Mouse (Mus musculus): ENCODE results near the gene Gm5485.

The Gm5485 gene

DNA sequence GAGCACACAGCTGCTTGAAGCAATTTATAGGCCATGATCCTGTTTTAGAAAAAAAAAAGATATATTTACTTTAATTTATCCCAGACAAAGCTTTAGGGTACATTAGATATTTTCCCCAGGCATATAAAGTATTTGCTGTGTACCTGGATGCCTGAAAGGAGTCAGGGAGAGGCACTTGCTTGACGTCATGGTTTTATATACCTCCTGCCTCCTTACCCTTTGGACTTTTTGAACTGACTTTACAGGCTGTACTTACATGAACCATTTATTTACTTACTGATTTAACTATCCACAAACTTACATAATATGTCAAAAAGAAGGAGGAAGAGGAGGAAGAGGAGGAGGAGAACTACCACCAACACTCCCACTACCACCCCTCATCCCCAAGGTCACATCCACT lies at the start of gene Gm5485:
Gm5485 (minus strand) TSS at position 171 of the 400 bp plus-strand sequence.
- DNase-seq, result no peak

- no peak for DNase-seq
Observed at GRCm38 (mm10) chr16:48453264-48453663, 41.0 kb upstream of the Gm5485 start.

DNA sequence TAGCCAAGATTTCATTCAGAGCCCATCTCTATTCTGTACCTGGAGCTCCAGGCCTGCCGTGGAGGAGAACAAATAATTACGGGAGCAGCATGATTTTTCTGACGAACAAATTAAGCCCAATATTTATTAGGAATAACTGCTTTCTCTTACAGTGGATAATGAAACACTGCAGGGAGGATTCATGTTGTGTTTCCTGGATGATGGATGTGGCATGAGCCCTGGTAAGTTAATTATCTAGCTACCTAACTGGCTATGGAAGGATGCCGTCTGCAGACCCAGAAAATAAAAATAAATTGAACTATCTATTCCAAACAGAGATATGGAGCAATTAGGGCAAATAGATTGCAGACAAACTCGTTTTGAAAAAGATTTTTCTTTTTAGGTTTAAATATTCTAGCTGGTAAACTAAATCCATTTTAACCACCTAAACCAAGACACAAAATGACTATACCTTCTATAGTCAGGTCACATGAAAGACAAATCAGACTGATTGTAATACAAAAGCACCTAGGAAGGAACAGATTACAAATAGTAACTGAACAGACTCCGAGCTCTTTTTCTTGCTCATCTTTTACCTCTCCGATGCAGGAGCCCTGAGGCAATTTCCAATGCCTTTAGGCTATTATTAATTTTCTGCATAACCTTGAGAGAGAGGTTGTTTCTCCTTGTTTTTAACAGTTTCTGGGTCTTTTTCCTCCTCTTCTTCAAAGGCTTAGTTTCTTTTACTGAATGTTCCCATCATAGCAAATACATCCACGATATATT lies 34.1 kb upstream of the Gm5485 start:
- no peak for DNase-seq

- DNase-seq, result no peak
Observed at GRCm38 (mm10) chr16:48444589-48444988, 32.4 kb upstream of the Gm5485 start.

GRCm38 (mm10) chr16:48437476-48437875 lies 25.3 kb upstream of the Gm5485 start:
- no peak for DNase-seq

DNA sequence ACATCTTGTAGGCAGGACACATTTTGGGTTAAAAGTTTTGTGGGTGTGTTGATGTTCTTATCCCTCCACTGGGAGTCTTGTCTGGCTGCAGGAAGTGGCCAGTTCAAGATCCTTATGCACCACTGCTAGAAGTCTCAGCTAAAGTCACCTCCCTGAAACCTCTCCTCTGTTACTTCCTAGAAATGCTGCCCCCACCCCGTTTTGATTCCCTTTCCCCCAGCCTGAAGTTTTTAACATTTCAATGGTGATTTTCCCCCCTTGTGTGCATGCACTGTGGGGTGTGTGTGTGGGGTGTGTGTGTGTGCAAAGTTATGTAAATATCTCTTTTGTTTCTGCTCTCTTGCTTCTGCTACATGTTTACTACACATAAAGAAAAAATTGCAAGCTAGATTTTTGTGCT lies 23.2 kb upstream of the Gm5485 start:
- DNase-seq, result no peak

DNA sequence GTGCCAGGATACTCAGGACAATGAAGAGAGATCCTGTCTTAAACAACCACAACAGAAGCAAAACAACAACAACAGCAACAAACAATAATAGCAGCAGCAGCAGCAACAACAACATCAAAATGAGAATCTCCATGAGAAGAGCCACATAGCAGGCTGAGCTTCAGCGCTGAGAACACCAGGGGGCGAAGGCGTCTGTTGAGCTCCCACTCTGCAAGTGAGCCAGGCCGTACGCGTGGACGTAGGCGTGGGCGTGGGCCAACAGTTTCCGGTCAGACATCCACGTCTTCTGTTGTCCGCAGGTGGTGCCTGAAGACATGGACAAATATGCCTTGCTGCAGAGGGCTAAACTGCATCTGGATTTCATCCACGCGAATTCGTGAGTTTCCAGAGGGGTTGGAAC lies 18.8 kb upstream of the Gm5485 start, which contains the start of gene Morc1:
Morc1 (plus strand) TSS at position 211 of the 400 bp plus-strand sequence.
- DNase-seq, result no peak

- no peak for DNase-seq
Observed at GRCm38 (mm10) chr16:48429427-48429826, 17.2 kb upstream of the Gm5485 start.

GRCm38 (mm10) chr16:48424069-48424468 lies 11.9 kb upstream of the Gm5485 start:
- no peak for DNase-seq

GRCm38 (mm10) chr16:48422501-48422900 lies 10.3 kb upstream of the Gm5485 start:
- DNase-seq, result no peak

DNA sequence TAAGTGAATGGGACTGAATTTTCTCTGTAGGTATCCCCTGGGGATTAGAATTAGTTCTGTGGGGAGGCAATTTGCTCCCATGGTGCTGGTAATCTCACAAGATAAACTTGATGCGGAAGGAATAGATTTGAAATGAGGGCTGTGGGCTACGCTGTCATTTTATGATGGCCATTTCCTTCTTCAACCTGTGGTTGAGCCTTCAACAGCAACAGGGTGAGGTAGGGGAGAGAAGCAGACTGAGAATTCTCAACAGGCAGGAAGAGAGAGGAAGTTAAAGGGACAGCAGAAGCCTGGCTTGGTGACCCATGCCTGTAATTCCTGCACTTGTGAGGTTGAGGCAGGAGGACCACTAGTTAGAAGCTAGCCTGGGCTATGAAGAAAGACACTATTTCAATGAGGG lies 6.8 kb upstream of the Gm5485 start:
- no peak for DNase-seq

DNA sequence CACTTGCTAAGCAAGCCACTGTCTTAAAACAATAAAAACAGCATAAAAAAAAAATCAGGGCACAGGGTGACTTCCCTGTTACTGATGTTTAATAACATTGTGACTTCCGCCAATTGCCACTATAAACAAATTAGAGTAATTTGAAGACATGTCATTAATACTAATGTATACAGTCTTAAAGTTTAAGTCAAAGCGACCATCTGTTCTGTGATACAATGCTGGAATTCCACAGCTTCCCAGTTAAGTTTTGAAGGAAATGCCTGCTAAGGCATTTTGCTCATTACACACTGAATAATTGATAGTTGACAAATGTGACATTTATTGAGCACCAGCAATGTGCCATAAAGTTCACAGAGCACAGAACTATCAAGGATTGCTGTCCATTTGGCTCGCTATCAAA lies 6.3 kb upstream of the Gm5485 start:
- no peak for DNase-seq

- DNase-seq, result no peak
Observed at GRCm38 (mm10) chr16:48410125-48410524, 2.1 kb downstream of the Gm5485 start.

DNA sequence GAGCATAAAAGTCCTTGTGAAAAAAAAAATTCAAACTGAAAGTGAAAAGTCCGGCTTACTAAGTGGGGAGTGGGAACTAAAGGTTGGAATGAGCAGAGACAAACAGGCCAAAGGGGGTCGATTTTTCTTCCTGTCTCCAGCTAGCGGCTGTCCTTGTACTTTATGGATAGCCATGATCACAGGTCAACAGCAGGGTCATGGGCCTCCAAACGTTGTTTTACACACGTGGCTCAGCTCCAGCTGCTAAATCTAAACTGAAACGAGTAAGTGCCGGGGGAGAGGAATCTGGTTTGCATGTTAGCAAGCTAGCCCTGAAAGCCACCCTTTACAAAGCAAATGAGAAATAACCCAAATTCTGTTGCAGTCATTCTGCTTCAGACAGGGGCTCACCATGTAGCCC lies 2.6 kb downstream of the Gm5485 start:
- no peak for DNase-seq

GRCm38 (mm10) chr16:48405674-48406403 lies 6.4 kb downstream of the Gm5485 start:
- DNase-seq, result no peak

DNA sequence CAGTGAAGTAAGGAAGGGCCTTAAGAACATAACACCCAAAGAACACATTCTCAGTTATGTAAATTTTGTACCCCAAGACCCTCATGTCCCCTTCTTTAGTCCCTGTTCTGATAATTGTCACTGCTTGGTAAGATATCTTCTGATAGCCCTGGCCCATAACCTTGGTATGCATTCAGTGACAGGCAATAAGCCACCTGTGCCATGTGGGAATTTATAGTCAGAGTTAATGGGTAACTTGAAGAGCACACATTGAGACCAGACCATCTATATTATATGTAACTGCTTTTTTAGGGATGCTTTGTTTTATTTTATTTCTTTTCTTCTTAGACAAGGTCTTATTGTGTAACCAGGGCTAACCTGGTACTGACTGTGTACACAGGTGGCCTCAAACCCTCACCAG lies 8.2 kb downstream of the Gm5485 start:
- DNase-seq, result no peak

- DNase-seq, result no peak
Observed at GRCm38 (mm10) chr16:48403423-48403822, 8.8 kb downstream of the Gm5485 start.

DNA sequence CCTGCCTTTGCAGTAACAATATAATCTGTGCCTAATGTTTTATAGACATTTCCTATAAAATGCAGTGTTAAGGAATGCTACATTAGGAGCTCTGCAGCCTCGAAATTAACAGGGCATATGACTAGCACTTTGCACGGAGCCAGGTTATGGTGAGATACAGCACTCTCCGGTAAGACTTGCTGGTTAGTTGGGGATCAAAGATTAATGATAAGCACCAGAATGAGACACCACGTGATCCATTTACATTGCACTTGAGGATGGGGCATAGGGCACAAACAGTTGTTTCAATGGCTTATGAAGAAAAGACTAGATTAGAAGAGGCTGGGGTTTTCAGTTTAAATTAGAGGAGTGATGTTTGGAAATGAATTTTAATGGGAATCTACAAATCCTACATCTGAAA lies 9.3 kb downstream of the Gm5485 start:
- no peak for DNase-seq

DNA sequence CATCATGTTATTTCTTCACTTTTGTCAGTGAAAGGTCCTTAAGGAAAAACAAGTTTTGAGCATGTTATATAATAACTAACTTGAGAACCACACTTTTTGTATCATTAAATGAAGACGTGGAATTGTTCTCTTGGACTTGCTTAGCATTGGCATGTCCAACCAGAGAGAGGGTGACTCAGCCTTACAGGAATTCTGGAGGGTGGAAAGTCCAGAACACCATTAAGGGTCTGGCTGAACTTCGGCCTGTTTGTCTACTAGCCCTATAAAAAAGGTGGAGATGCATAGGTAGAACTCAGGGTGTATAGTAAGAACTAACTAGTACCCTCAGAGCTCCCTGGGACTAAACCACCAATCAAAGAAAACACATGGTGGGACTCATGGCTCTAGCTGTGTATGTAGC lies 16.9 kb downstream of the Gm5485 start:
- DNase-seq, result no peak

GRCm38 (mm10) chr16:48386982-48387381 lies 25.2 kb downstream of the Gm5485 start:
- no peak for DNase-seq

- no peak for DNase-seq
Observed at GRCm38 (mm10) chr16:48383582-48384257, 28.5 kb downstream of the Gm5485 start.

GRCm38 (mm10) chr16:48373711-48374485 lies 38.3 kb downstream of the Gm5485 start:
- DNase-seq, result no peak

- DNase-seq, result no peak
Observed at GRCm38 (mm10) chr16:48372461-48372860, 39.8 kb downstream of the Gm5485 start.

All from right cerebral cortex, postnatal 4 days (tissue).